Mouse (Mus musculus): ENCODE data around the gene Phlda2. TPM values are rescaled to one million over a fixed set of nuclear protein-coding genes. Genes with fewer than 3 reads are reported as not detected.

Phlda2 gene
- polyA plus RNA-seq, 1 experiment from 2014 or later: 0.87 TPM

- Histone ChIP-seq H3K4me3 (replicated peaks; ENCODE audit: low read length) (no peak within 1 kb of the TSS), H3K4me1 (replicated peaks; ENCODE audit: control insufficient read depth, insufficient read depth, low read length) (no peaks in the 10 kb centered on the region), H3K4me2 (replicated peaks) (no peak within 1 kb of the TSS), H3K36me3 (replicated peaks; ENCODE audit: control insufficient read depth, insufficient read depth) (no peaks in the 10 kb centered on the region), H3K9me3 (ENCODE audit: control insufficient read depth, low read length) (no peaks in the 10 kb centered on the region), H3K27ac (no peak within 1 kb of the TSS), H3K9ac (no peak within 1 kb of the TSS), H3K27me3 (ENCODE audit: control insufficient read depth, insufficient read depth, low read length) (no peaks in the 10 kb centered on the region)
- ATAC-seq (ENCODE audit: low FRiP score): no peak
- no peak for DNase-seq (ENCODE audit: low spot score)
- WGBS: 44% methylated on average over 4 of the region's 4 CpGs
Measured at GRCm38 (mm10) chr7:143473347-143474101, 29.4 kb downstream of the Phlda2 start, which contains the start of gene Slc22a18. Gene Slc22a18 (plus strand): TSS chr7:143473736.

GRCm38 (mm10) chr7:143469946-143470345, 33.0 kb downstream of the Phlda2 start:
- H3K4me1 ChIP-seq (replicated peaks; ENCODE audit: control insufficient read depth, insufficient read depth, low read length): peaks cover 14% of the 10 kb centered on the region
- ATAC-seq (ENCODE audit: low FRiP score) (no peak; the same call in 1 of the 2 replicates), DNase-seq (ENCODE audit: low spot score) (peak; percentile 85)
- H3K4me2 ChIP-seq (replicated peaks): no peak overlapping the region
- H3K4me3 ChIP-seq (replicated peaks; ENCODE audit: low read length): no peak overlapping the region
- H3K27me3 ChIP-seq (ENCODE audit: control insufficient read depth, insufficient read depth, low read length): no peaks in the 10 kb centered on the region
- 21% methylated on average over 8 of the region's 8 CpGs for WGBS
- H3K36me3 ChIP-seq (replicated peaks; ENCODE audit: control insufficient read depth, insufficient read depth): no peaks in the 10 kb centered on the region
- H3K9me3 ChIP-seq (ENCODE audit: control insufficient read depth, low read length): no peaks in the 10 kb centered on the region
- H3K9ac ChIP-seq: no peak overlapping the region
- no peak overlapping the region for H3K27ac ChIP-seq

GRCm38 (mm10) chr7:143467714-143468113, 35.2 kb downstream of the Phlda2 start:
- Histone ChIP-seq H3K9ac (no peak overlapping the region), H3K36me3 (replicated peaks; ENCODE audit: control insufficient read depth, insufficient read depth) (no peaks in the 10 kb centered on the region), H3K27me3 (ENCODE audit: control insufficient read depth, insufficient read depth, low read length) (peaks cover 4% of the 10 kb centered on the region; the same call in 1 of the 2 replicates), H3K27ac (no peak overlapping the region), H3K9me3 (ENCODE audit: control insufficient read depth, low read length) (no peaks in the 10 kb centered on the region), H3K4me2 (replicated peaks) (no peak overlapping the region), H3K4me3 (replicated peaks; ENCODE audit: low read length) (no peak overlapping the region), H3K4me1 (replicated peaks; ENCODE audit: control insufficient read depth, insufficient read depth, low read length) (peaks cover 21% of the 10 kb centered on the region)
- DNase-seq (ENCODE audit: low spot score) (no peak), ATAC-seq (ENCODE audit: low FRiP score) (no peak)
- 5% methylated on average over 6 of the region's 6 CpGs for whole genome bisulfite sequencing

- DNase-seq (ENCODE audit: low spot score): peak; percentile 91
- no peaks in the 10 kb centered on the region for H3K9me3 ChIP-seq (ENCODE audit: control insufficient read depth, low read length)
- no peak overlapping the region for H3K4me2 ChIP-seq (replicated peaks)
Measured at GRCm38 (mm10) chr7:143466099-143466677, 36.8 kb downstream of the Phlda2 start.

GRCm38 (mm10) chr7:143464811-143465560, 38.0 kb downstream of the Phlda2 start:
- no peaks in the 10 kb centered on the region for H3K36me3 ChIP-seq (replicated peaks; ENCODE audit: control insufficient read depth, insufficient read depth)
- peaks cover 4% of the 10 kb centered on the region; the same call in 1 of the 2 replicates for H3K27me3 ChIP-seq (ENCODE audit: control insufficient read depth, insufficient read depth, low read length)
- H3K27ac ChIP-seq: no peak overlapping the region
- peaks cover 11% of the 10 kb centered on the region; the same call in 1 of the 2 replicates for H3K9me3 ChIP-seq (ENCODE audit: control insufficient read depth, low read length)
- peak overlapping the region; percentile 27 for H3K4me3 ChIP-seq (replicated peaks; ENCODE audit: low read length)
- H3K4me1 ChIP-seq (replicated peaks; ENCODE audit: control insufficient read depth, insufficient read depth, low read length): peaks cover 21% of the 10 kb centered on the region
- H3K9ac ChIP-seq: peak overlapping the region; percentile 44; the same call in 1 of the 2 replicates
- ATAC-seq (ENCODE audit: low FRiP score) (no peak), DNase-seq (ENCODE audit: low spot score) (no peak)
- 22% methylated on average over 56 of the region's 56 CpGs for WGBS
- peak overlapping the region; percentile 67 for H3K4me2 ChIP-seq (replicated peaks)

More at GRCm38 (mm10) chr7:143466099-143466677, 36.8 kb downstream of the Phlda2 start:
- peak; percentile 29; the same call in 1 of the 2 replicates for ATAC-seq (ENCODE audit: low FRiP score)
- H3K4me3 ChIP-seq (replicated peaks; ENCODE audit: low read length): no peak overlapping the region
- no peak overlapping the region for H3K9ac ChIP-seq
- H3K27me3 ChIP-seq (ENCODE audit: control insufficient read depth, insufficient read depth, low read length): peaks cover 4% of the 10 kb centered on the region; the same call in 1 of the 2 replicates
- peaks cover 21% of the 10 kb centered on the region for H3K4me1 ChIP-seq (replicated peaks; ENCODE audit: control insufficient read depth, insufficient read depth, low read length)
- no peak overlapping the region for H3K27ac ChIP-seq
- 35% methylated on average over 14 of the region's 14 CpGs for WGBS
- H3K36me3 ChIP-seq (replicated peaks; ENCODE audit: control insufficient read depth, insufficient read depth): no peaks in the 10 kb centered on the region

GRCm38 (mm10) chr7:143463865-143464415, 39.0 kb downstream of the Phlda2 start:
- Histone ChIP-seq H3K27me3 (ENCODE audit: control insufficient read depth, insufficient read depth, low read length) (peaks cover 4% of the 10 kb centered on the region; the same call in 1 of the 2 replicates), H3K4me3 (replicated peaks; ENCODE audit: low read length) (no peak overlapping the region), H3K9me3 (ENCODE audit: control insufficient read depth, low read length) (peaks cover 21% of the 10 kb centered on the region; the same call in 1 of the 2 replicates), H3K27ac (no peak overlapping the region), H3K4me1 (replicated peaks; ENCODE audit: control insufficient read depth, insufficient read depth, low read length) (peaks cover 21% of the 10 kb centered on the region), H3K9ac (0 out of 2 replicates have a peak overlapping the region, but pooled peaks have one; percentile 44), H3K36me3 (replicated peaks; ENCODE audit: control insufficient read depth, insufficient read depth) (no peaks in the 10 kb centered on the region), H3K4me2 (replicated peaks) (no peak overlapping the region; the same call in 1 of the 2 replicates)
- 34% methylated on average over 11 of the region's 11 CpGs for WGBS
- ATAC-seq (ENCODE audit: low FRiP score) (no peak), DNase-seq (ENCODE audit: low spot score) (peak; percentile 88)

- WGBS: 77% methylated on average over 5 of the region's 5 CpGs
- DNase-seq (ENCODE audit: low spot score) (no peak), ATAC-seq (ENCODE audit: low FRiP score) (no peak)
- Histone ChIP-seq H3K4me1 (replicated peaks; ENCODE audit: control insufficient read depth, insufficient read depth, low read length) (peaks cover 19% of the 10 kb centered on the region), H3K36me3 (replicated peaks; ENCODE audit: control insufficient read depth, insufficient read depth) (no peaks in the 10 kb centered on the region), H3K4me3 (replicated peaks; ENCODE audit: low read length) (no peak overlapping the region), H3K9me3 (ENCODE audit: control insufficient read depth, low read length) (peaks cover 21% of the 10 kb centered on the region; the same call in 1 of the 2 replicates), H3K27ac (no peak overlapping the region), H3K27me3 (ENCODE audit: control insufficient read depth, insufficient read depth, low read length) (peaks cover 4% of the 10 kb centered on the region; the same call in 1 of the 2 replicates), H3K4me2 (replicated peaks) (no peak overlapping the region), H3K9ac (no peak overlapping the region)
Measured at GRCm38 (mm10) chr7:143462516-143462915, 40.4 kb downstream of the Phlda2 start.

GRCm38 (mm10) chr7:143461920-143462319, 41.0 kb downstream of the Phlda2 start:
- no peak overlapping the region for H3K4me2 ChIP-seq (replicated peaks)
- no peak for DNase-seq (ENCODE audit: low spot score)

More at GRCm38 (mm10) chr7:143461920-143462319, 41.0 kb downstream of the Phlda2 start:
- peaks cover 4% of the 10 kb centered on the region; the same call in 1 of the 2 replicates for H3K27me3 ChIP-seq (ENCODE audit: control insufficient read depth, insufficient read depth, low read length)
- WGBS: 49% methylated on average over 10 of the region's 11 CpGs
- H3K9me3 ChIP-seq (ENCODE audit: control insufficient read depth, low read length): peaks cover 21% of the 10 kb centered on the region; the same call in 1 of the 2 replicates
- H3K4me1 ChIP-seq (replicated peaks; ENCODE audit: control insufficient read depth, insufficient read depth, low read length): peaks cover 14% of the 10 kb centered on the region
- ATAC-seq (ENCODE audit: low FRiP score): no peak
- H3K4me3 ChIP-seq (replicated peaks; ENCODE audit: low read length): no peak overlapping the region
- H3K27ac ChIP-seq: no peak overlapping the region
- H3K9ac ChIP-seq: 0 out of 2 replicates have a peak overlapping the region, but pooled peaks have one; percentile 39
- no peaks in the 10 kb centered on the region for H3K36me3 ChIP-seq (replicated peaks; ENCODE audit: control insufficient read depth, insufficient read depth)

Measured in hindbrain, embryonic 14.5 days (tissue).